Mouse (Mus musculus) adrenal gland, postnatal 10 days (tissue): ENCODE measurements around the gene Pik3r2. TPM values are rescaled to one million over a fixed set of nuclear protein-coding genes. Genes with fewer than 3 reads are reported as not detected.
"Not testable (repeated sequence)": the region's sequence is repeated elsewhere in the genome, so short reads cannot be mapped to it uniquely, and the experiment has no call there.

Experiments used
- DNase-seq: peaks from one replicate; pipeline ENCODE4 v3.0.0; 2021; ENCODE audit warnings: mixed read lengths
- long read RNA-seq, 2 experiments: library from polyadenylated mRNA; stranded (forward); transcript quantifications; one replicate each; pipeline ENCODE4 v2.0.0; 2021
- total RNA-seq, 2 experiments: library from RNA; stranded (reverse); gene quantifications; 2 replicates each; pipeline ENCODE4 v1.2.3; 2021

Gene Pik3r2
- total RNA-seq = 10 to 100 TPM; 37.7 to 46.4 TPM
- long read RNA-seq, experiment 1, transcript Pik3r2-201 (16 exons, 3,165 nt) = major isoform, 23 of 52 reads
- long read RNA-seq, experiment 1, partial matches to known transcripts = 21 of 52 reads
- long read RNA-seq, experiment 1, other reads (novel, unspliced or antisense) = 8 of 52 reads
- long read RNA-seq, experiment 2, transcript Pik3r2-201 (16 exons, 3,165 nt) = major isoform, 41 of 58 reads
- long read RNA-seq, experiment 2, partial matches to known transcripts = 7 of 58 reads
- long read RNA-seq, experiment 2, other reads (novel, unspliced or antisense) = 10 of 58 reads

DNA sequence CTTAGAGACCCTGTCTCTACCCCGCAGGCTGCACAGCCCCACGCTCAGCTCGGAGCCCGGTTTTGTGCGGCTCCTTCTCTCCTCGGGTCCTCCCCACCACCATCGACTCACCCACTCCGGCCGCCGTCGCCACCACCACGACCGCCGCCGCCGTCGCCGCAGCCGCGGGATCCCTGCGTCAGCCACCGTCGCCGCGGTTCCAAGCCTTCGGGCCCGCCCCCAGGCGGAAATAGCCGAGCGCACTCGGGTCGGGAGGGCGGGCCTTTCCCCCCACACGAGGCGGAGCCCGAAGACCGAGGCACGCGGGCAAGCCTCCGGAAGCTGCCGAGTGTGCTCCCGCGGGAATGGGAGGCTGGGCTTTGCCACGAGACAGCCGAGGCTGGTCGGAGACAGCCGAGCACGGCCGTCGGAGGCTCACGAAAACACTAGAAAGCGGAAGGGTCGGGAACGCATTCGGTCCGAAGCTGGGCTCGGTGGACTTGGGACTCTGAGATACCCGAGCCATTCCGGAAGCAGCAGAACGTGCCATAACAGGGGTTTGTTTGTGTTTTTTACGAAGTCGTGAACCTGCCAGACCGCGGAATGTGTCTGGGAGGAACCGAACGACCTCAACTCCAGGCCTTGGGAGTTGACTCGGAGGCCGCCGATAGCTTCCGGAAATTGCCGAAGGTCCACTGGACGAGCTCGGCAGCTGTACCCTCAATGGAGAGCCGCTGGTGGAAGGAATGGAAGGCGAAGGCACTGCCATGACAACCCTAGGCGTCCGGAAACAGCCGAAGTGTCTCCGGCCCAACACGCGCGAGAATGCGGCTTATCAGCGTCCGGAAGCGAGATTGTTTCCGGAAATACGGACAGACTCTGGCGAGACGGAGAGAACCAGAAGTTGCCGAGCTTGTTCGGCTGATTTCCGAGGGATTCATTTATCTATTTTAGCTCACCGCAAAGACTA, at the start of gene Pik3r2:
Pik3r2 (minus strand) TSS at position 218 of the 949 bp plus-strand sequence.
- peak; percentile 99 for DNase-seq

DNA sequence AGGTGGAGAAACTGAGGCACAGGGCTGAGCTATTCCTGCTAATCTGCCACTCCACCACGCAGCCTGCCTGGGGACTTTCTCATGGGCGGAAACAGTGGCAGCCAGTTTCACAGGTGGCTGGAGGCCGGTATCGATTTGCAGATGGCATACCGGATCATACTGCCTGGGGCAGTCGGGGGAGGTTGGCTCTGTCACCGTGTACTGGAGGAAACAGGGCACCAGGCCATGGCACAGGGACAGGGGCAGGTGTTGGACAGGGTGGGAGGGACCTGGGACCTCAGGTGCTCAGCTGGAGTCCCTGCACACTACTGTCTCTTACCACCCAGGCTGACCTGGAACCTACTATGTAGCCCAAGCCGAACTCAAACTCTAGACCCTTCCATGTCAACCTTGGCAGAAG, 49.3 kb upstream of the Pik3r2 start:
- DNase-seq = no peak

DNA sequence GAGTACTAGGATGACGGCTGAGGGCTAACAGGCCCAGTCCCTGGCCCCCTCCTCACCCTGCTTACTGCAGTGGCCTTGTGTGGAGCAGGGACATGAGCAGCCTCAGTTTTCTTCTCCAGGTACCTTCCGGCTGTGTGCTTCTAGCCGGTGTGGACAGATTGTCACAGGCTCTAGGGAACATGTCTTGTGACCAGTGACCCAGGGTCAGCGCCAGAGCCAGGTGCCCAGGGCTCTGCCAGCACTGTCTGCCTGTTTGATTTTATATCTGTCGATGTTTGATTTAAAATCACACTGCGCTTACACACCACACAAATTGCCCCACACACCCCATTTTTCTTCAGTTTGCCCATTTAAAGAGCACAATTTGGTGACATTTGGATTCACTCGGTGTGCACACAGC, 47.3 kb upstream of the Pik3r2 start:
- DNase-seq = no peak

DNA sequence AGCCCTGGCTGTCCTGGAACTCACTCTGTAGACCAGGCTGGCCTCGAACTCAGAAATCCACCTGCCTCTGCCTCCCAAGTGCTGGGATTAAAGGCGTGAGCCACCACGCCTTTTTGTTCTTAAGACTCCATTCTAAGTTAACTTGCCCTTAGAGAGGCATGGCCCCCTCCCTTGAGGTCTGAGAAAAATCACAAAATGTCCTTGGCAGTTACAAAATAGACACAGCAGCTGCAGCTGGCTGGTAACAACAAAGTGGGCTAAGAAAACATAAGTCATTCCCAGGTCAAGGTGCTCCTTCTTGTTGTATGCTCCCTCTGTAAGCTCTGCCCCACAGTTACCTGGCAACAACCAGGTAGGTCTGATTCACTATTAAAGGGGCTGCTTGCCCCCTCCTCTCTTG, 46.1 kb upstream of the Pik3r2 start:
- not testable (repeated sequence) for DNase-seq

DNA sequence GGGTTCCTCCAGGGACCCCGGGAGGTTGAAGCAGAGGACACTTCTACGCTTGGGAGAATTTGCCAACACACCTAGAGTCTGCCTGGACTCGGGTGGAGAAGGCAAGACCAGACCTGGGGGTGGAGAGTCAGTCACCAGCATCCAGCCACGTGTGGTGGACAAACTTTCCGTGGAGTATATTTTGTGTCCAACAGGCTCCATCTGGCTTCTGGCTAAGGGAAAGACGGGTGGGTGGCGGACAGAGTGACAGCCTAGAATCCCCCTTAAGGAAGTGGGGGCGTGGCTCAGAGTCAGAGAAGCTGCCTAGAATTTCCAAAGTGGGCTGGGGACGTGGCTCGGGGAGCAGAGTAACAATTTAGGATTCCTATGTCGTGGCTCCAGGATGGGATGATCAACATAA, 45.5 kb upstream of the Pik3r2 start:
- DNase-seq = no peak

DNA sequence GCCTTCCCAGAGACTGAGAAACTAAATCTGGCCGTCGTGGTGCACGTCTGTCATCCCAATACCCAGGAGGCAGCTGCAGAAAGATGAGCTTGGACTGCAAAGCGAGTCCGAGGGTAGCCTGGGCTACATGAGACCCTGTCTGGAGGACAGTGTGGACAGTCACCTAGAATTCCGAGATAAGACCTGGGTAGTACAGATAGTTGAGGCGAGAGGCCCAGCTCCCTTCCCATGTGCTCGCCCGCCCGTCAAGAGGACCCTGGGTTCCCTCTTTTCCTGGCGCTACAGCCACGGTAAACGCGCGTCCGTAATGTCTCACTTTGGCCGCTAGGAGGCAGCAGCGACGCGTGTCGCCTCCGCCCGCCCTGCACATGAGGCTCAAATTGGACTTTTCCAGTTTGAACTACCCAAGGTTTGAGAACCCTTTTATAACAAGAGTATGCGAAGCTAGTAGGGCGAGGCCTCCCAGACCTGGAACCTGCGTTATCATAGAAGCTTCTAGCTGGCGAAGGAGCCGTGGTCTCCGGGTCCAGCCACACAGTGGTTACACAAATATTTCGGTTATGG, 45.0 kb upstream of the Pik3r2 start:
- peak; percentile 81 for DNase-seq

DNA sequence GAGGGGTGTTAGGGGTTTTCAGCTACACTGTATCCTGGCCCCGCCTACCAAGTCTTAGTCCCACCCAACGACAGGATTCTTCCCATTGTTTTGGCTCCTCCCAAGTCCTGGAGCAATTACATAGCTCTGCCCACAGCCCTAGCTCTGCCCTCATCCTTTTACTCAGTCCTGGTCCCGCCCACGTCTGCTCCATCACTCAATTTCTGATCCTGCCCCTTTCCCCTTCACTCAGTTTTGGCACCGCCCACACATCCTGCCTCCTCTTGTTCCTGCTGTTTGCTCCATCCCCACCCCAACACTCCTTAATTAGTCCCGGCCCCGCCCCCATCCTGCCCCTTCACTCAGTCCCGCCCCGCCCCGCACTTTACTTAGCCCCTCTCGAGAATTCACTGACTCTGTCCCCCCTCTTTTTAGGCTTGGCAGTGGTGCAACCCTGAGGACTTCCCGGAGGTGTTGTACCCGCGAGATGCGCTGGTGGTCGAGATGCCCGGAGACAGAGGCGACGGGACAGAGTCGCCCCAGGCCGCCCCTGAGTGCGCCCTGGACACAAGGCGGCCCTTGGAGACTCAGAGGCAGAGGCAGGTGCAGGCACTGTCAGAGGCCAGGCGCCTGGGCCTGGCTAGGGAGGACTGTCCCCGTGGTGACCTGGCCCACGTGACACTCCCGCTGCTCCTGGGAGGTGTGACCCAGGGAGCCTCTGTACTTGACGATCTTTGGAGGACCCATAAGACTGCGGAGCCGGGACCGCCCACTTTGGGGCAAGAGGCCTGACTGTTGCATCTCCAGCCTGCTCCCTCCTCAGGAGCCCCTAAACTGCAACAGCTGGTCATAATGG, 43.8 kb upstream of the Pik3r2 start:
- DNase-seq = peak; percentile 56

DNA sequence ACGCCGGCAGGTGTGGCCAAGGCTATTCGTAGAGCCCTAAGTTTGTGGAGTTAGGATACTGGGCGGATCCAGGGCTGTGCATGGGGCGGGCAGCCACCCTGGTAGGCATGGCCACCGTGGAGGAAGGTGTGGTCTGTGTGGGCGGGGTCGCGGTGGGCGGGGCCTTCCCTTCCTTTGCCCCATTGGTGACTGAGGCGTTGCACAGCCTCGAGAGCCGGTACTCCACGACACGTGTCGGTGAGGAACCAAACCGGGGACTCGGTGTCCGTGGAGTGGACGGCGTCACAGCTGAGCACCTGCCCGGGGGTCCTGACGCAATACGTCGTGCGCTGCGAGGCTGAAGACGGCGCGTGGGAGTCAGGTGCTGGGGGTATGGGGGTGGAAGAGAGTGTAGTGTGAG, 40.2 kb upstream of the Pik3r2 start:
- DNase-seq = peak; percentile 54

DNA sequence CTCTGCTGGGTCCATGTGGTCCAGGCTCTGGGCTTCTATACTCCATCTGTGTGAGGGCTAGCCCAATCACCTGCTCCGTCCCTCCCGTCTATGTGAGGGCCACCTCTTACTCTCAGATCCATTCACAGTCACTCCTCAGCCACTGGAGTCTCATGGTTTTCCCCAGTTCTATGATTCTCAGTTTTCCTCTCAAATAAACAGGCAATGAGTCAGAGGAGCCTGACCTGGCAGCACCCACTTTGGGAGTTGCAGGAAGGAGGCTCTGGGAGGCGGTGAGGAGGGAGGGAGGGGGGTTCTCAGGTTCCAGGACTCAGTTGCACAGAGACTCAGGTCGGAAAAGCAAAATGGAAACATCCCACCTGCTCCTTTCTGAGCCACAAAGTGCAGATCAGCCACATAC, 36.4 kb upstream of the Pik3r2 start:
- DNase-seq = no peak

DNA sequence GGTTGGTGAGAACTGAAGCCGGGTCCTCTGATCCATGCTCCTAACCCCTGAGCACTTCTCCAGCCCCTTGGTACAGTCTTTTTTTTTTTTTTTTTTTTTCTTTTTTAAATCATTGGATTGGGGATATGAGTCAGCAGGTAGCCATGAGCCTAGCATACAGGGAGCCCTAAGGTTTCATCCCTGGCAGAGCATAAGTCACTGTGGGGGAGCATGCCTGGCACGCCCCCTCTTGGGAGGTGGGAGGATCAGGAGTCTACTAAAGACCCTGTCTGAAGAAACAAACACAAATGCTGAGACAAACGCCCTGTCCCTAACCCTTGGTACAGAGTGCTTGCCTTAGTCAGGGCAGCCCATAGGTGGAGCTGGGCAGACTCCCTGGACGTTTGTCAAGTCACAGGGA, 35.5 kb upstream of the Pik3r2 start:
- no peak for DNase-seq

DNA sequence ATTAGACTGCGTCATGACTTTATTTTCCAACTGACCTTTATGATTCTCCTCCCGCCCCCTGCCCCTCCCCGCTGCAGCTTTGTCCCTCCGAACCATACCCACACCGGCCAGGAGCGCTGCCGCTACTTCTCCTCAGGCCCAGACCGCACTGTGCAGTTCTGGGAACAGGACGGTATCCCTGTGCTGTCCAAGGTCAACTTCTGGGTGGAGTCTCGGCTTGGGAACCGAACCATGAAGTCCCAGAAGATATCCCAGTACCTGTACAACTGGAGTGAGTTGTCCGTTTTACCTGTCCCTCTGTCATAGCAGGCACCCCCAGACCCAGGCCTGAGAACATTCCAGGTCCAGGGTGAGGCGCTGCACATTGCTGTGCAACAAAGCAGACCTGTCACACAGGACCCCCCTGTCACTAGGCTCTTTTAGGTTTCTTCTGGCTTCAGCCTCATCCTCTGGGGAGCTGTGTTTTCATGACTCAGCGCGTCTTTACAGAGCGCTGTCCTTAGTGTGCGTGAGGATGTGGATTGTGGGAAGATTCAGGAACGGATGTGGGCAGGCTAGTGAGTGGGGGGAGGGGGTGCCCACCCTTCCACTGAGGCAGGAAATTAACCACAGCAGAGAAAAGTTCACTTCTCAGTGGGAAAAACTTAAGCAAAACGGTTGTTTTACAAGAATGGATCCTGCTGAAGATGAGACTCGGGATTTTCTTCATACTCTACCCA, 34.6 kb upstream of the Pik3r2 start:
- DNase-seq = no peak

DNA sequence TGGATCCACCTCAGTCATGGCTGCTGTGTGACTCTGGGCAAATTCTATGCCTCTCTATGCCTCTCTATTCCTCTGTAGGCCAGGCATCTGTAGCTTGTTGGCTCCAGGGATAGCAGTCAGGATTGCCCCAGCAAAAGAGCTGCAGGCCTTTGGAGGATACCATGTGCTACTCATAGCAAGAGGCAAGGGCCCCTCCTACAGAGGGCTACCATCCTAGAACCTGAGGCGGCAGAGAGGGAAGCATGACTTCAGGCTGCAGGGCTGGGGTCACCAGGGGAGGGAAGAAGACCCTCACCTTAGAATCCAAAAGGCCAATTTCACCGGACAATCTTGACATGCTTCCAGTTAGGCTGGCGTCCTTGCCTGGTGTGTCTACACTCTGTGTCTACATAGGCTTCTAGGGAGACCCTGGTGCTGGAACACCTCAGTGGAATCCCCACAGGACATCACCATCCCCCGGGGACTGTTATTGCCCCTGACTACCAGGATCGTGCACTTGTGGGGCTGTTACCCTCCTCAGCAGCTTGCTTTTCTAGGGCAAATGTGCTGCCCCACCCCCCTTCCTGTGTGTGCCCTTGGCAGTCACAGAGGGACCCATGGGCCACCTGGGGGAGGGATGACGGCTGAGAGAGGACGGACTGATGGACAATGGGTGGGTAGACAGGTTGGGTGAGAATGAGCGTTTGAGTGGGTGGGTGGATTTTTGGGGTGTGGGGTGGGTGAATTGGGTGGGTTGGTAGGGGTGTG, 32.6 kb upstream of the Pik3r2 start:
- DNase-seq = no peak

DNA sequence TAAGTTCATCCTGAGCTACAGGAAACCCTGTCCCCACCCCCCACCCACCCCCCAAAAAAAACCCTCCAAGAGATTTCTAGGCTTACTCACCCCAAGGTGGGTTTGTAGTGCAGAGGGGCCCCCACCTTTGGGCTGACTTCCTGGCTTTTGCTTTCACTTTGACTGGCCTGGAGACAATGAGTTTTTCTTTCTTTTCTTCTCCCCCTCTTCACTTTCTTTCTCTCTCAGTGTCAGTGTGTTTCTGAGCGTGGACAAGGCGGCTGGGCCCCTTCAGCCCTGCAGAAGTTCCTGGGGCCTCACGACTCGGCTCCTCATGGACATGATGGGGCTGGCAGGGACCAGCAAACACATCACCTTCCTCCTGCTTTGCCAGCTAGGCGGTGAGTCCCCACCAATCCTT, 31.7 kb upstream of the Pik3r2 start, which contains the start of gene Il12rb1:
Il12rb1 (plus strand) TSS at position 211 of the 400 bp plus-strand sequence.
- DNase-seq = no peak

DNA sequence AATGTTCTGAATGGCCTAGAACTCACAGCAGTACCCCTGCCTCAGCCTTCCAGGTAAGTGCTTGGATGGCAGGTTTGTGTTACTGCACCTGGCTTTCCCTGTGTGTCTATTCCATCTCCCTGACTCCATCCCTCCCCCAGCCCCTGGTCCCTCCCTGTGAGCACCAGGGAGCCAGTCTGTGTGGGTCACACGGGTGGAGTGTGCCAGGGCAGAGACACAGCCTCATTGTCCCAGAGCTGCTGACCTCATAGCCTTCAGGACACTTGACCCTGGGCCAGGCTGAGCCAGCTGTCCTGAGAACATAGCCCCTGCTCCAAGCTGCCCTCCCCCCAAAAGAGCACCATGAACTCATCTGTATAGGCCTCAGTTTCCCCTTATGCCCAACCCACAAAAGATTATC, 30.8 kb upstream of the Pik3r2 start:
- DNase-seq = no peak

DNA sequence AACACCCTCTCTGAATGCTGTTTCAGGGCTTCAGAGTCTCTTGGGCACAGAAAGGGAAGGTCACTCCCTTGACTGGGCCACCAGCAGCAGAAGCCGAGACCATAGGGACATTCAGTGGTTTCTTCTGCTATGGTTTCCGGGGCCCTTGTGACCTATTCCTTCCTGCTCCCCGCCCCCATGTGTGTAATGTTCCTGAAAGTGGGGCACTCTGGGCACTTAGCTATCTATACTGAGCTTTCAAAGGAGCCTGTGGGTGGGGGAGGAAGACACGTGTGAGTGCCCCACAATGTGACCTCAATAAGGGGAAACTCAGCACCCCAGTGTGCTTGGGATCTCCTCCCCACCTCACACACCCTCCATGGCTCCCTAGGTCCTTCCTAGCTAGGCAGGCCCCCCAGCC, 30.0 kb upstream of the Pik3r2 start:
- DNase-seq = no peak

DNA sequence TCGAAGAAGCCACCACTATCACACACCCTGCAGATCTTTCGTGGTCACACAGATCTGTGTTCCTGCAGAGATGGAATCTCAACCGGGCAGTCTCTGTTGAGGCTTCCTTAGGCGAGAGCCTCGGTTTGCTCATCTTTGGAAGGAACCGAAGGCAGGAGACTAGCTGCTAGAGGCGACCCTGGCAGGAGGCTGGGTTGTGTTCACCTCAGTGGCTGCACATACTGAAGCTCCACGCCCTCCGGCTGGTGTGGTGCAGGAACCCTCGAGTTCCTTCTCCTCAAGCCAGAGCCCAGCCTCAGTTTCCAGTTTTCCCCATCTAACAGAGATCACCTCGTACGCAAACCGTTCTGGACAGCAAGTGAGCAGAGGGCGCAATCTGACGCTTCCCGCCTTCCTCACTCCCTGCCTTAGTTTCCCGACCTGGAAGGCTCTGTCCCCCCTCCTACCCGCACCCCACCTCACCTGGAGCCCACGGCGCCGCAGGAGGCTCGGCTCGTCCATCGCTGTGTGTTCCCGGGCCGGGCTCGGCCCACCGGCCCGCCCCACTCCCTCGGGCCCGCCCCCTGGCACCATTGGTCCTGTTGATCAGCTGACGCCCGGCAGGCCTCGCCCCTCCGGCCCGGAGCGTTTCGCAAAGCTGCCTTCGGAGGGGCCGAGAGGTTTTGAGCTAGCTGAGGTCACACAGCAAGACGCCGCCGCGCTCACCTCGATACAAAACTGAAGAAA, 28.1 kb upstream of the Pik3r2 start, which contains the start of gene Mast3:
Mast3 (minus strand) TSS at position 574 of the 726 bp plus-strand sequence.
- DNase-seq = peak; percentile 95

DNA sequence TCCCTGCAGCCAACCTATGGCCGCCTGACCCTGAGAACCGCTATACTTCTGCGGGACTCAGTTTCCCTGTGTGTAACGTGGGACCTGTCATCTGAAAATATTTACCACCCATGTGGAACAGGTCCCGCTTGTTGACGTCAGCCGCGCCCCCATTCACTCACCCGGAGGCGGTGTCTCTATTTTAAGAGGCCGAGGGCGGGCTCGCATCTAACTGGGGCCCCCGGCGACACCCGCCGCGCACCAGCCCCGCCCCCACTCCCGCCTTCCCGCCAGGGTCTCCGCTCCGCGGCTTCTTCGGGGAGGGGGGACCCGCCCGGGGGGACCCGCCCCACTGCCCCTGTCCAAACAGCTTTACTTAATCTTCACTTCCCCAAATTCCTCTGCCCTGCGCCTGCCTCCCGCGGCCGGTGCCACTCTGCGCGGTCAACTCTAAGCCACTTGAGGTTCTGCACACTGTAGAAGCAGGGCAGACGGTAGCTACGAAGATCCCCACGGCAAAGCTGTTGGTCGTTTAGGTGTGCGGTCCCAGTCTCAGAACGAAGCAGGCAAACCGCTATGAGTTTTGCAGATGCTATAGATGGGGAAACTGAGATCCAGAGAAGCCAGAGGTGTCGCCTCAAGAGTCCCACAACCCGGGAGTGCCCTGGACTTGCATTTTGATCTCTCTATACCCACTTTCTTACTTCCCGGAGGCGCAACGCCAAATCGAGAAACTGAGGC, 27.4 kb upstream of the Pik3r2 start:
- DNase-seq = peak; percentile 46

DNA sequence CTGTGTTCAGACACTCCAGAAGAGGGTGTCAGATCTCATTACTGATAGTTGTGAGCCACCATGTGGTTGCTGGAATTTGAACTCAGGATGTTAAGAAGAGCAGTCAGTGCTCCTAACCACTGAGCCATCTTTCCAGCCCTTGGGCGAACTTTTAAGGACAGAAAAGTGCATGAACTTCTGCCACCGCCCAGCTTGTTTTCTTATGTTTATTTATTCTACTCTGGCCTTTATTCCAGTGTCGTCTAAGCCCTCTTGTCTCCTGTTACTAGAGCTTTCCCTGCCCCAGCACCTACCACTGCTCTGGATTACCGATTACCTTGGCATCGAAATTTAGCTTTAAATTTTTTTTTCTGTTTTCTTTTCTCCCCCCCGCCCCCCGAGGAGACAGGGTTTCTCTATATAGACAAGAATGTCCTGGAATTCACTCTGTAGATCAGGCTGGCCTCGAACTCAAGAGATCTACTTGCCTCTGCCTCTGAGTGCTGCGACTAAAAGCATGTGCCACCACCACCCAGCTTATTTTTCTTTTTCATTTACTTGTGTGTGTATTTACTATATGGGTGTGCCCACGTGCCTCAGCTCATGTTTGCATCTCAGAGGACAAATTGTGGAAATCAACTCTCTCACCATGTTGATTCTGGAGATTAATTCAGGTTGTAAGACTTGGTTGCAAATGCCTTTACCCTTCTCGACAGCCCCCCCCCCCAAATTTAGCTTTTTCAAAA, 26.4 kb upstream of the Pik3r2 start:
- no peak for DNase-seq
